Mouse (Mus musculus): ENCODE results near the gene Arid1b. TPM values are rescaled to one million over a fixed set of nuclear protein-coding genes. Genes with fewer than 3 reads are reported as not detected.
"Not testable (repeated sequence)": the region's sequence is repeated elsewhere in the genome, so short reads cannot be mapped to it uniquely, and the experiment has no call there.

Gene Arid1b
- polyA plus RNA-seq, 1 experiment from 2014 or later: 12.4 TPM

DNA sequence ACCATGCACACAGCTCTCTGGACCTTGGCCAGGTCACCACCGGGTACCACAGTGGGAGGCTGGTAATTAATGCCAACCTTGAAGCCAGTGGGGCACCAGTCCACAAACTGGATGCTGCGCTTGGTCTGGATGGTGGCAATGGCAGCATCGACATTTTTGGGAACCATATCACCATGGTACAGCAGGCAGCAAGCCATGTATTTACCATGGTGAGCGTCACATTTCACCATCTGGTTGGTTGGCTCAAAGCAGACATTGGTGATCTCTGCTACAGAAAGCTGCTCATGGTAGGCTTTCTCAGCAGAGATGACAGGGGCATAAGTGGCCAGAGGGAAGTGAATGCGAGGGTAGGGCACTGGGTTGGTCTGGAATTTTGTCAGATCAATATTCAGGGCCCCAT is 116.8 kb downstream of the Arid1b start:
- not testable (repeated sequence) for DNase-seq (ENCODE audit: low spot score); H3K9me3 ChIP-seq (ENCODE audit: control insufficient read depth, low read length); H3K36me3 ChIP-seq (ENCODE audit: control insufficient read depth, insufficient read depth, low read length); ATAC-seq (ENCODE audit: low read depth); H3K27me3 ChIP-seq (replicated peaks; ENCODE audit: control insufficient read depth, insufficient read depth, low read length); H3K27ac ChIP-seq (replicated peaks; ENCODE audit: low read depth, low read length); H3K4me2 ChIP-seq (ENCODE audit: low read depth, low read length); H3K4me3 ChIP-seq (ENCODE audit: low read depth, low read length); H3K9ac ChIP-seq (ENCODE audit: low read depth, low read length)
- 96% methylated on average over 5 of the region's 5 CpGs for WGBS
- H3K4me1 ChIP-seq (ENCODE audit: control insufficient read depth, insufficient read depth, low read length): peaks cover 26% of the 10 kb centered on the region

GRCm38 (mm10) chr17:5112116-5112515 is 118.0 kb downstream of the Arid1b start:
- H3K9ac ChIP-seq (ENCODE audit: low read depth, low read length): no peak overlapping the region
- no peak overlapping the region for H3K4me3 ChIP-seq (ENCODE audit: low read depth, low read length)
- H3K27ac ChIP-seq (replicated peaks; ENCODE audit: low read depth, low read length): no peak overlapping the region
- no peak overlapping the region for H3K4me2 ChIP-seq (ENCODE audit: low read depth, low read length)
- peaks cover 14% of the 10 kb centered on the region for H3K4me1 ChIP-seq (ENCODE audit: control insufficient read depth, insufficient read depth, low read length)
- ATAC-seq (ENCODE audit: low read depth) (no peak), DNase-seq (ENCODE audit: low spot score) (no peak)
- no peaks in the 10 kb centered on the region for H3K36me3 ChIP-seq (ENCODE audit: control insufficient read depth, insufficient read depth, low read length)
- no peaks in the 10 kb centered on the region for H3K9me3 ChIP-seq (ENCODE audit: control insufficient read depth, low read length)
- H3K27me3 ChIP-seq (replicated peaks; ENCODE audit: control insufficient read depth, insufficient read depth, low read length): no peaks in the 10 kb centered on the region
- WGBS: 85% methylated on average over 4 of the region's 4 CpGs

- ATAC-seq (ENCODE audit: low read depth): no peak
- H3K4me1 ChIP-seq (ENCODE audit: control insufficient read depth, insufficient read depth, low read length): no peaks in the 10 kb centered on the region
- no peak overlapping the region for H3K9ac ChIP-seq (ENCODE audit: low read depth, low read length)
- 83% methylated on average over 6 of the region's 6 CpGs for WGBS
- no peaks in the 10 kb centered on the region for H3K36me3 ChIP-seq (ENCODE audit: control insufficient read depth, insufficient read depth, low read length)
- H3K4me2 ChIP-seq (ENCODE audit: low read depth, low read length): no peak overlapping the region
- no peak overlapping the region for H3K4me3 ChIP-seq (ENCODE audit: low read depth, low read length)
- DNase-seq (ENCODE audit: low spot score): no peak
- H3K9me3 ChIP-seq (ENCODE audit: control insufficient read depth, low read length): no peaks in the 10 kb centered on the region
- H3K27ac ChIP-seq (replicated peaks; ENCODE audit: low read depth, low read length): no peak overlapping the region
- H3K27me3 ChIP-seq (replicated peaks; ENCODE audit: control insufficient read depth, insufficient read depth, low read length): no peaks in the 10 kb centered on the region
Measured at GRCm38 (mm10) chr17:5115952-5116351, 121.8 kb downstream of the Arid1b start.

DNA sequence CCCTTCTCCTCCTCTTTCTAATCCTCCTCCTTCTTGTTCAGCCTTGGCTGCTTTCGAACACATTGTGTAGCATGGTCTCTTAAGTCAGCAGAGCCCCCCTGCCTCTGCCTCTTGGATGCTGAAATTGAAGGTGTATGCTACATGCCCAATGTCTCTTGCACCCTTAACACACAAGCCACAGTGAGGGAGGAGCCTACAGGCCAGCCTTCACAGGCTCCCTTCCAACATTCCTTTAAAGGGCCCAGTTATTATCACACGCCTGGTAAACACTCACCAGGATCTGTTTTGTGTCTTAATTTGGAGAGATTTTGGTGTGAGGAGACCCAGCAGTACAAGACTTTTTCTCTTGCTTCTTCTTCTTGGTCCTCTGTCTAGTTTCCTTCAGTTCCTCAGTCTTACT is 122.9 kb downstream of the Arid1b start:
- H3K9ac ChIP-seq (ENCODE audit: low read depth, low read length): no peak overlapping the region
- H3K4me3 ChIP-seq (ENCODE audit: low read depth, low read length): no peak overlapping the region
- H3K9me3 ChIP-seq (ENCODE audit: control insufficient read depth, low read length): no peaks in the 10 kb centered on the region
- H3K4me2 ChIP-seq (ENCODE audit: low read depth, low read length): no peak overlapping the region
- no peak for DNase-seq (ENCODE audit: low spot score)
- no peaks in the 10 kb centered on the region for H3K27me3 ChIP-seq (replicated peaks; ENCODE audit: control insufficient read depth, insufficient read depth, low read length)
- H3K36me3 ChIP-seq (ENCODE audit: control insufficient read depth, insufficient read depth, low read length): no peaks in the 10 kb centered on the region
- 79% methylated on average over 2 of the region's 2 CpGs for WGBS
- H3K27ac ChIP-seq (replicated peaks; ENCODE audit: low read depth, low read length): no peak overlapping the region
- no peaks in the 10 kb centered on the region for H3K4me1 ChIP-seq (ENCODE audit: control insufficient read depth, insufficient read depth, low read length)
- ATAC-seq (ENCODE audit: low read depth): no peak

GRCm38 (mm10) chr17:5118171-5118570 is 124.0 kb downstream of the Arid1b start:
- DNase-seq (ENCODE audit: low spot score): no peak
- Histone ChIP-seq H3K27me3 (replicated peaks; ENCODE audit: control insufficient read depth, insufficient read depth, low read length) (no peaks in the 10 kb centered on the region), H3K4me1 (ENCODE audit: control insufficient read depth, insufficient read depth, low read length) (no peaks in the 10 kb centered on the region), H3K4me2 (ENCODE audit: low read depth, low read length) (no peak overlapping the region), H3K9me3 (ENCODE audit: control insufficient read depth, low read length) (no peaks in the 10 kb centered on the region), H3K9ac (ENCODE audit: low read depth, low read length) (no peak overlapping the region), H3K27ac (replicated peaks; ENCODE audit: low read depth, low read length) (no peak overlapping the region), H3K36me3 (ENCODE audit: control insufficient read depth, insufficient read depth, low read length) (no peaks in the 10 kb centered on the region), H3K4me3 (ENCODE audit: low read depth, low read length) (no peak overlapping the region)
- no peak for ATAC-seq (ENCODE audit: low read depth)
- WGBS: 80% methylated on average over 4 of the region's 4 CpGs

- Histone ChIP-seq H3K9me3 (ENCODE audit: control insufficient read depth, low read length) (no peaks in the 10 kb centered on the region), H3K4me1 (ENCODE audit: control insufficient read depth, insufficient read depth, low read length) (peaks cover 14% of the 10 kb centered on the region; the same call in 1 of the 2 replicates), H3K4me3 (ENCODE audit: low read depth, low read length) (no peak overlapping the region), H3K36me3 (ENCODE audit: control insufficient read depth, insufficient read depth, low read length) (peaks cover 14% of the 10 kb centered on the region; the same call in 1 of the 2 replicates), H3K9ac (ENCODE audit: low read depth, low read length) (no peak overlapping the region), H3K4me2 (ENCODE audit: low read depth, low read length) (no peak overlapping the region), H3K27me3 (replicated peaks; ENCODE audit: control insufficient read depth, insufficient read depth, low read length) (no peaks in the 10 kb centered on the region), H3K27ac (replicated peaks; ENCODE audit: low read depth, low read length) (0 out of 2 replicates have a peak overlapping the region, but pooled peaks have one; percentile 33)
- no peak for DNase-seq (ENCODE audit: low spot score)
- no peak for ATAC-seq (ENCODE audit: low read depth)
- WGBS: 56% methylated on average over 2 of the region's 2 CpGs
Measured at GRCm38 (mm10) chr17:5124643-5125042, 130.5 kb downstream of the Arid1b start.

- no peaks in the 10 kb centered on the region for H3K9me3 ChIP-seq (ENCODE audit: control insufficient read depth, low read length)
- H3K4me2 ChIP-seq (ENCODE audit: low read depth, low read length): no peak overlapping the region
- no peak overlapping the region for H3K9ac ChIP-seq (ENCODE audit: low read depth, low read length)
- no peaks in the 10 kb centered on the region for H3K27me3 ChIP-seq (replicated peaks; ENCODE audit: control insufficient read depth, insufficient read depth, low read length)
- H3K27ac ChIP-seq (replicated peaks; ENCODE audit: low read depth, low read length): 0 out of 2 replicates have a peak overlapping the region, but pooled peaks have one; percentile 33
- WGBS: 71% methylated on average over 5 of the region's 5 CpGs
- H3K36me3 ChIP-seq (ENCODE audit: control insufficient read depth, insufficient read depth, low read length): peaks cover 14% of the 10 kb centered on the region; the same call in 1 of the 2 replicates
- no peak overlapping the region for H3K4me3 ChIP-seq (ENCODE audit: low read depth, low read length)
- peaks cover 14% of the 10 kb centered on the region; the same call in 1 of the 2 replicates for H3K4me1 ChIP-seq (ENCODE audit: control insufficient read depth, insufficient read depth, low read length)
- DNase-seq (ENCODE audit: low spot score) (no peak), ATAC-seq (ENCODE audit: low read depth) (no peak)
Measured at GRCm38 (mm10) chr17:5125084-5125855, 131.1 kb downstream of the Arid1b start.

- Histone ChIP-seq H3K9ac (ENCODE audit: low read depth, low read length) (no peak overlapping the region), H3K4me1 (ENCODE audit: control insufficient read depth, insufficient read depth, low read length) (peaks cover 20% of the 10 kb centered on the region; the same call in 1 of the 2 replicates), H3K36me3 (ENCODE audit: control insufficient read depth, insufficient read depth, low read length) (peaks cover 14% of the 10 kb centered on the region; the same call in 1 of the 2 replicates), H3K9me3 (ENCODE audit: control insufficient read depth, low read length) (no peaks in the 10 kb centered on the region), H3K4me2 (ENCODE audit: low read depth, low read length) (no peak overlapping the region), H3K27ac (replicated peaks; ENCODE audit: low read depth, low read length) (no peak overlapping the region), H3K27me3 (replicated peaks; ENCODE audit: control insufficient read depth, insufficient read depth, low read length) (no peaks in the 10 kb centered on the region), H3K4me3 (ENCODE audit: low read depth, low read length) (no peak overlapping the region)
- ATAC-seq (ENCODE audit: low read depth) (peak; percentile 74; the same call in 1 of the 2 replicates), DNase-seq (ENCODE audit: low spot score) (peak; percentile 76)
- WGBS: 53% methylated on average over 5 of the region's 5 CpGs
Measured at GRCm38 (mm10) chr17:5125856-5126806, 132.0 kb downstream of the Arid1b start.
